Mouse (Mus musculus) neural tube, embryonic 11.5 days (tissue): ENCODE results near the gene Unc5cl. TPM values are rescaled to one million over a fixed set of nuclear protein-coding genes. Genes with fewer than 3 reads are reported as not detected.

Source experiments
- ATAC-seq: fragments of 200-750 bp; cut with Nextera tagmentation; 2 replicates; pipeline ENCODE4 v1.8.0; 2017; ENCODE audit warnings: moderate number of reproducible peaks, mild to moderate bottlenecking, moderate TSS enrichment, moderate library complexity; ENCODE audit not compliant: insufficient read depth, low FRiP score, low TSS enrichment
- DNase-seq: peaks from one replicate; pipeline ENCODE4 v3.0.0-alpha.2; 2015; ENCODE audit warnings: low spot score
- H3K27ac ChIP-seq: fragments of 300-500 bp; sonication (generic); 2 replicates; pipeline ENCODE4 v1.5.1; 2014; ENCODE audit warnings: low read depth, mild to moderate bottlenecking, low read length
- H3K27me3 ChIP-seq: fragments of 300-500 bp; sonication (generic); 2 replicates; pipeline ENCODE4 v1.6.1; 2014; ENCODE audit warnings: mild to moderate bottlenecking, low read length, mixed read lengths; ENCODE audit not compliant: control insufficient read depth, insufficient read depth
- H3K36me3 ChIP-seq: fragments of 300-500 bp; sonication (generic); 2 replicates; pipeline ENCODE4 v1.6.1; 2014; ENCODE audit warnings: mild to moderate bottlenecking, low read length, moderate library complexity, mixed read lengths; ENCODE audit not compliant: control insufficient read depth, insufficient read depth
- H3K4me1 ChIP-seq: fragments of 300-500 bp; sonication (generic); 2 replicates; pipeline ENCODE4 v1.6.1; 2014; ENCODE audit warnings: low read length, mixed read lengths; ENCODE audit not compliant: control insufficient read depth, insufficient read depth
- H3K4me2 ChIP-seq: fragments of 300-500 bp; sonication (generic); 2 replicates; pipeline ENCODE4 v1.6.1; 2014; ENCODE audit warnings: low read depth, mild to moderate bottlenecking, moderate library complexity
- H3K4me3 ChIP-seq: fragments of 300-500 bp; sonication (generic); 2 replicates; pipeline ENCODE4 v1.5.1; 2014; ENCODE audit warnings: low read depth, low read length
- H3K9ac ChIP-seq: fragments of 300-500 bp; sonication (generic); 2 replicates; pipeline ENCODE4 v1.6.1; 2014; ENCODE audit warnings: mild to moderate bottlenecking, low read length
- H3K9me3 ChIP-seq: fragments of 300-500 bp; sonication (generic); 2 replicates; pipeline ENCODE4 v1.6.1; 2016; ENCODE audit warnings: low read length; ENCODE audit not compliant: control insufficient read depth
- WGBS: fragments of 180-500 bp; shearing (Covaris S2); extraction: QIAGEN DNeasy Blood & Tissue Kit; methylation state at CpG from one replicate; pipeline ENCODE4 v1.1.7; 2014; 5-methylcytosine and 5-hydroxymethylcytosine counted together
- polyA plus RNA-seq: library from polyadenylated mRNA; unstranded; fragments of >200 nt; fragmentation: Nextera tagmentation; extraction: Ambion mirVana; gene quantifications from 2 replicates; pipeline ENCODE4 v1.2.1, GENCODE M21; 2014

Unc5cl gene
- polyA plus RNA-seq, 1 experiment from 2014 or later: 0.48 TPM

DNA sequence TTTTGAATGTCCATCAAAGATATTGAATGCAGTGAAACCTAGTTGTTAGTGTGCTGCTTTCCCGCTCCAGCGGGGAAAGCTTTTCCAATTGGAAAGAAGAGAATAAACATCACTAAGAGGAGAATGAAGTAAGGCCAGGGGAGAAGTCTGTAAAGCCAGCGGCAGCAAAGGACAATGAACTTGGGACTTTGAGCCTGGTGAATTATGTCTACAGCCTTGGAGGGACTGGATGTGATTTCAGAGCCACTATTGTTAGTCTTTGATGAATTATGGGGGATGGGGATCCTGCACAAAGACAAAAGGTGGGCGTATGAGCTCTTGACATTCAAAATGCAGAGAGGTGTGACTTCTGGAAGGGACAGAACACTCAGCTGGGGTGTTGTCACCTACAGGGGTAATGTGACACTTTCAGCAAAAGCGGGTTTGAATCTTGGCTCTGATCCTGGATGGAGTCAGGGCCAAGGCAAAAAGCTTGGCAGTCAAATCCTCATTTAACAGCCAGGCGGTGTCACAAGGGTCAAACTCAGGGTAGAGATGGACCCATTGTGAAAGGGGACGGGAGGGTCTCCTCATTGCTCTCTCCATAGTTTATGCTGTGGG is 46.2 kb downstream of the Unc5cl start:
- Histone ChIP-seq H3K27me3 (no peaks in the 10 kb centered on the region), H3K9me3 (no peaks in the 10 kb centered on the region), H3K36me3 (no peaks in the 10 kb centered on the region), H3K4me1 (peaks cover 10% of the 10 kb centered on the region), H3K27ac (no peak overlapping the region), H3K4me3 (no peak overlapping the region), H3K9ac (no peak overlapping the region), H3K4me2 (no peak overlapping the region)
- WGBS: 71% methylated on average over 7 of the region's 7 CpGs
- DNase-seq (no peak), ATAC-seq (no peak)

DNA sequence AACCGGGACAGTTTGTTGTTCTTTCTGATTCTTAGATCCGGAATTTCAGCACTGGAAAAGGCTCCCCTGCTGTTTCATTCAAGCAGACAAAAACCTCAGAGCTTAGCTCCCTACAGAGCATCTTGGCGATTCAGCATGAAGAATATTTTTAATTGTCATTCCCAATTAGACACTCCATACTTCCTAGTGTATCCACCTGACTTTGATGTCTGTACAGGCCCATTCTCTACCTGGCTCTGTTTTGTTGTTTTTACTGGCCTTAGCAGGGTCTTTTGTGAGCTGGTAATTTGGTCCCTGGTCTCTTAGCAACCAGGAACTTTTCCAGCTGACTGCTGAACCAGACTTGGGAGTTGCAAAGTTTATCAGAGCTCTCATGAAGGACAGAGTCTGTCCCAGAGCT is 50.3 kb downstream of the Unc5cl start:
- 11% methylated on average over 3 of the region's 3 CpGs for WGBS
- no peak for DNase-seq
- no peak for ATAC-seq

DNA sequence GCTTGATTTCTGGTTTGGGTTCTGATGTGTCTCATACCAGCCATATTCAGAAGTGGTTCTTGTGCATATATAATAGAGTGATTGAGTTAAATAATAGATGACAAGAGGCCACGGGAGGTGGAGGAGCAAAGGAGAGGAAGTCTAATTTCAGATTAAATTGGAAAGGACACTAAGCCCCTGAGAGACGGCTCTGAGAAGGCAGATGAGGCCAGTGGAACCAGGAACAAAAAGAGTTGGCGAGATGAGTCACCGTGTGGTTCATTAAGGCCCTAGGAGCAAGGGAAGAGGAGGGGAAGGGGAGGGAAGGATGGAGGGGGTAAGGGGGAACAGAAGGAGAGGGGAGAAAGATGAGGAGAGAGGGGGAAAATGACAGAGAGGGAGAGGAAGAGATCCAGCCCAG is 52.3 kb downstream of the Unc5cl start:
- 71% methylated on average over 4 of the region's 4 CpGs for WGBS
- H3K4me1 ChIP-seq: peaks cover 10% of the 10 kb centered on the region
- ATAC-seq (no peak), DNase-seq (no peak)
- no peak overlapping the region for H3K4me2 ChIP-seq
- no peak overlapping the region for H3K9ac ChIP-seq
- H3K27me3 ChIP-seq: no peaks in the 10 kb centered on the region
- no peaks in the 10 kb centered on the region for H3K9me3 ChIP-seq
- no peak overlapping the region for H3K27ac ChIP-seq
- H3K36me3 ChIP-seq: no peaks in the 10 kb centered on the region
- no peak overlapping the region for H3K4me3 ChIP-seq

More for the DNA sequence above, 50.3 kb downstream of the Unc5cl start:
- no peaks in the 10 kb centered on the region for H3K9me3 ChIP-seq
- no peak overlapping the region for H3K9ac ChIP-seq
- no peaks in the 10 kb centered on the region for H3K27me3 ChIP-seq
- no peaks in the 10 kb centered on the region for H3K36me3 ChIP-seq
- peaks cover 10% of the 10 kb centered on the region for H3K4me1 ChIP-seq
- no peak overlapping the region for H3K4me3 ChIP-seq
- no peak overlapping the region for H3K27ac ChIP-seq
- H3K4me2 ChIP-seq: no peak overlapping the region

DNA sequence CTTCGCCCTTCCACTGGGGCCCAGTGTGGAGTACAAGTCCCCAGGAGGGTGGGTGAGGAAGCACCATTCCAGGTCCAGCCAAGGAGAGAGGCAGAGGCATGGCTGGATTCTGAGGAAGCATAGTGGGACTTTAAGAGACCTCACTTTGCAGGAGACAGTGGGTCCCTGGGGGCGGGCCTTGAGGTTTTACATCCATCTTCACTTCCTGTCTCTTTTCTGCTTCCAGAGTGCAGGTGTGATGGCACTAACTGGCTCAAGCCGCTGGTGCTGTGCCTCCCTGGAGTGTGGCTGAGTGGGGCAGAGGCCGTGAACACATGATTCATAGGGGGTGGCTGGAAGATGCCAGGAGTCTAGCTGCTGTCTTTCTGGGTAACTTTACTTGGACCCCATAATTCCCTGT is 54.9 kb downstream of the Unc5cl start:
- Histone ChIP-seq H3K9me3 (no peaks in the 10 kb centered on the region), H3K4me2 (no peak overlapping the region), H3K36me3 (no peaks in the 10 kb centered on the region), H3K27me3 (no peaks in the 10 kb centered on the region), H3K4me3 (no peak overlapping the region), H3K9ac (no peak overlapping the region), H3K4me1 (peaks cover 21% of the 10 kb centered on the region), H3K27ac (no peak overlapping the region)
- ATAC-seq (no peak), DNase-seq (no peak)
- 71% methylated on average over 4 of the region's 4 CpGs for WGBS

DNA sequence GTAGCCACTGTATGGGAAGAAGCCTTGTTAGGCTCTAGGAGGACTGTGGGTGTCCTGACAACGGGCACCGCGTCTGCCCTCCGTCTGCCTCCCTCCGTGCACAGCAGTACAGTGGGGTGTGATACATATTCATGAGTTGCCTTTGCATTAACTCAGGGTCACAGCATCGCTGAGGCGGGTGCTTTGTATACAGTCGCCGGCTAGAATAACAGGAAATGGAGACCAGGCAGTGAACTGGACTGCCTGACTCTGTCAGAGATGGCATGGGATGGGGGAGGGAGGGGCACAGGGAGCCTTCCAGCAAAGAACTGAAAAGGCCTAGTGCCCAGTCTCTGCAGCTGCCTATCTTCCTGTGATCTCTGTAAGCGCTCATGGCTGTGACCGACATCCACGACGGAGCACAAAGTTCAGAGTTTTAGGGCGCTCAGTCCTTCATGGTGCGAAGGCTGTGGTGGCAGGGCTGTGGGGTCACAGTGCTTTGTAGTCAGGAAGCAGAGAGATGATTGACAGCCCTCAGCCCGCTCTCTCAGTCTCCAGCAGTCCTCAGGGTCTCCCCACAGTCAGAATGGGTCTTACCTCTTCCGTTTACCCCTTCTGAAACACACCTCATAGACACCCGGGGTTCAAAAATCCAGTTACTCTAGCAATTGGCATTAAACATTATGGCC is 58.0 kb downstream of the Unc5cl start:
- WGBS: 30% methylated on average over 18 of the region's 18 CpGs
- H3K4me2 ChIP-seq: no peak overlapping the region
- ATAC-seq: peak; percentile 94
- no peaks in the 10 kb centered on the region for H3K36me3 ChIP-seq
- no peaks in the 10 kb centered on the region for H3K9me3 ChIP-seq
- no peak overlapping the region for H3K4me3 ChIP-seq
- H3K27ac ChIP-seq: no peak overlapping the region
- peaks cover 13% of the 10 kb centered on the region; the same call in 1 of the 2 replicates for H3K4me1 ChIP-seq
- no peak overlapping the region for H3K9ac ChIP-seq
- H3K27me3 ChIP-seq: no peaks in the 10 kb centered on the region
- DNase-seq: peak; percentile 70

DNA sequence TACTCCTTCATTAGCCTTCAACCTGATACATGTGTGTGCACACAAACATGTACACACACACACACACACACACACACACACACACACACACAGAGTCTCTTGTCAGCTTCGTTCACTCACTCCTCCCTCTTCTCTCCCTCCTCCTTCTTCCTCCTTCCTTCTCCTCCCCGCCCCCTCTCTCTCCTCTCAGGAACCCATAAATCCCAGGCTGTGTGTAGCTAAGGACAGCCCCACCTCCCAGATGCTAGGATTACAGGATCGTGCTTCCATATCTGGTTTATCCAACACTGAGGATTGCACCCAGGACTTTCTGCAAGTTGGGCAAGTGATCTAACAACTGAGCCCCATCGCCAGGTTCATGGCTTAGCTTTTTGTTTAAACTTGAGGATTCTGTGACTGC is 59.9 kb downstream of the Unc5cl start:
- Histone ChIP-seq H3K27me3 (no peaks in the 10 kb centered on the region), H3K4me1 (peaks cover 13% of the 10 kb centered on the region; the same call in 1 of the 2 replicates), H3K36me3 (no peaks in the 10 kb centered on the region), H3K9me3 (no peaks in the 10 kb centered on the region), H3K9ac (no peak overlapping the region), H3K4me2 (no peak overlapping the region), H3K4me3 (no peak overlapping the region), H3K27ac (no peak overlapping the region)
- 33% methylated on average over 4 of the region's 4 CpGs for WGBS
- DNase-seq (no peak), ATAC-seq (no peak)

DNA sequence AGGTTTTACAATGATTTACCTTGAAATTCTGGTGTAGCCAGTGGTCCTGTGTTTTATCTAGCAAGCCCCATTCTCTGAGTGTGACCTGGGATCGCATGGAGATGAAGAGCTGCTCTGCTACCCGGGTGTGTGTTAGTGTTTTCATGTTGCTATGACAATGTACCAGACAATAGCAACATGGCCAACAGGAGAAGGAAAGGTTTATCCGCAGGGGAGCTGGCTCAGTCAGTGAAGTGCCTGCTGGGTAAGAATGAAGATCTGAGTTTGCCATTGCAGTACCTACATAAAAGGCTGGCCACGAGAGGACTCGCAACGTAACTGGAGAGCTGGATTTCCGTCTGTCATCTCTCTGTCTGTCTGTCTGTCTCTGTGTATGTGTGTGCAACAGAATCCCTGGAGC is 64.3 kb downstream of the Unc5cl start:
- no peaks in the 10 kb centered on the region for H3K27me3 ChIP-seq
- H3K9ac ChIP-seq: no peak overlapping the region
- no peaks in the 10 kb centered on the region for H3K9me3 ChIP-seq
- H3K27ac ChIP-seq: no peak overlapping the region
- WGBS: 80% methylated on average over 7 of the region's 7 CpGs
- ATAC-seq: no peak
- no peaks in the 10 kb centered on the region for H3K36me3 ChIP-seq
- H3K4me2 ChIP-seq: no peak overlapping the region
- peaks cover 4% of the 10 kb centered on the region; the same call in 1 of the 2 replicates for H3K4me1 ChIP-seq
- H3K4me3 ChIP-seq: no peak overlapping the region
- no peak for DNase-seq

DNA sequence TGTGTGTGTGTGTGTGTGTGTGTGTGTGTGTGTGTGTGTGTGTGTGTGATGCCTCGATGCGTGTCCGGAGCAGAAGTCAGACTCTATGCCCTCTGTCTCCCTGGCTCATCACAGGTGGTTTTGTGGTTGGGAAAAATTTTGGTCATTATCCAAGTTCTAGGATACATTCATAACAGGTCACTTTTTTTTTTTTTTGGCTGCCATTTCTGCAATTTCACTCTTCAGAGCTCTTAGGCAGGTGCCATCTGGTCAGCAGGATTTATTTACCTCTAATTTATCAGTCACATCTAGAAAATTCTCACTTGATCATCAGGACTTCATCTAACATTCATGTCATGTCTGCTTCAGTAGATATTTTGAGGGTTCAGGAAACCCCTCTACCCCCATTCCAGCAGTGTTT is 65.7 kb downstream of the Unc5cl start:
- 100% methylated on average over 1 of the region's 3 CpGs for WGBS
- no peak overlapping the region for H3K4me2 ChIP-seq
- no peak for DNase-seq
- no peaks in the 10 kb centered on the region for H3K4me1 ChIP-seq
- H3K36me3 ChIP-seq: no peaks in the 10 kb centered on the region
- H3K9me3 ChIP-seq: no peaks in the 10 kb centered on the region
- no peaks in the 10 kb centered on the region for H3K27me3 ChIP-seq
- no peak overlapping the region for H3K9ac ChIP-seq
- ATAC-seq: no peak
- no peak overlapping the region for H3K27ac ChIP-seq
- H3K4me3 ChIP-seq: no peak overlapping the region

DNA sequence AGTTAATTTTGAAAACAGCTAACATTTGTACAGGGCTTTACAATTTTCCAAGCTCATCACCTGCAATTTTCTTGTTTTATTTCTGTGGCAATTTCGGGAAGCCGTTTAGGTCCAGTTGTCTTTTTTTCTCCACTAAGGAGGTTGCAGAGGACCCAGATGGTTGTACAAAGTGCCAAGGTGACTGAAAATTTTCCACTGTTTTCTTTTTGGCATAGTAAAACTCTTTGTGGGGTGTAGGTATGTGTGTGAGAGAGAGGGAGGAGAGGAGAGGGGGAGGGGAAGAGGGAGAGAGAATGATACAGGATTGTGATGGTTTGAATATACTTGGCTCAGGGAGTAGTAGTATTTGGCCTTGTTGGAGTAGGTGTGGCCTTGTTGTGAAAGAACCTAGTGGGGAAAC is 68.4 kb downstream of the Unc5cl start:
- Histone ChIP-seq H3K27ac (no peak overlapping the region), H3K4me3 (no peak overlapping the region), H3K9ac (no peak overlapping the region), H3K4me1 (no peaks in the 10 kb centered on the region), H3K9me3 (no peaks in the 10 kb centered on the region), H3K27me3 (no peaks in the 10 kb centered on the region), H3K36me3 (no peaks in the 10 kb centered on the region), H3K4me2 (no peak overlapping the region)
- DNase-seq (no peak), ATAC-seq (no peak)
- 92% methylated on average over 2 of the region's 2 CpGs for WGBS
